Mouse (Mus musculus) neural tube, embryonic 14.5 days (tissue): ENCODE measurements around the gene Galnt14. TPM values are rescaled to one million over a fixed set of nuclear protein-coding genes. Genes with fewer than 3 reads are reported as not detected.

Source experiments
- ATAC-seq: fragments of 200-750 bp; cut with Nextera tagmentation; 2 replicates; pipeline ENCODE4 v1.8.0; 2017; ENCODE audit warnings: low read depth, mild to moderate bottlenecking, moderate TSS enrichment, moderate library complexity
- H3K27ac ChIP-seq: fragments of 300-500 bp; sonication (generic); 2 replicates; pipeline ENCODE4 v1.5.1; 2014; ENCODE audit warnings: low read depth, mild to moderate bottlenecking, control low read depth, low read length, moderate library complexity, mixed read lengths
- H3K27me3 ChIP-seq: fragments of 300-500 bp; sonication (generic); 2 replicates; pipeline ENCODE4 v1.6.1; 2014; ENCODE audit warnings: low read length; ENCODE audit not compliant: control insufficient read depth, insufficient read depth
- H3K36me3 ChIP-seq: fragments of 300-500 bp; sonication (generic); 2 replicates; pipeline ENCODE4 v1.6.1; 2014; ENCODE audit warnings: low read length, mixed read lengths; ENCODE audit not compliant: control insufficient read depth, insufficient read depth
- H3K4me1 ChIP-seq: fragments of 300-500 bp; sonication (generic); 2 replicates; pipeline ENCODE4 v1.6.1; 2014; ENCODE audit warnings: low read length; ENCODE audit not compliant: control insufficient read depth, insufficient read depth
- H3K4me2 ChIP-seq: fragments of 300-500 bp; sonication (generic); 2 replicates; pipeline ENCODE4 v1.6.1; 2014; ENCODE audit warnings: mild to moderate bottlenecking, low read depth, low read length, control low read depth
- H3K4me3 ChIP-seq: fragments of 300-500 bp; sonication (generic); 2 replicates; pipeline ENCODE4 v1.5.1; 2014; ENCODE audit warnings: low read depth, low read length, control low read depth, mixed read lengths
- H3K9ac ChIP-seq: fragments of 300-500 bp; sonication (generic); replicated peaks from 2 replicates; pipeline ENCODE4 v1.6.1; 2014; ENCODE audit warnings: low read depth, mild to moderate bottlenecking, control low read depth, low read length, mixed read lengths
- H3K9me3 ChIP-seq: fragments of 300-500 bp; sonication (generic); 2 replicates; pipeline ENCODE4 v1.6.1; 2016; ENCODE audit warnings: low read length; ENCODE audit not compliant: control insufficient read depth
- WGBS: fragments of 180-500 bp; shearing (Covaris S2); extraction: QIAGEN DNeasy Blood & Tissue Kit; methylation state at CpG from one replicate; pipeline ENCODE4 v1.1.7; 2014; 5-methylcytosine and 5-hydroxymethylcytosine counted together
- polyA plus RNA-seq: library from polyadenylated mRNA; unstranded; fragments of >200 nt; fragmentation: Nextera tagmentation; extraction: Ambion mirVana; gene quantifications from 2 replicates; pipeline ENCODE4 v1.2.1, GENCODE M21; 2014

Gene Galnt14
- polyA plus RNA-seq, 1 experiment from 2014 or later: 28.9 TPM

DNA sequence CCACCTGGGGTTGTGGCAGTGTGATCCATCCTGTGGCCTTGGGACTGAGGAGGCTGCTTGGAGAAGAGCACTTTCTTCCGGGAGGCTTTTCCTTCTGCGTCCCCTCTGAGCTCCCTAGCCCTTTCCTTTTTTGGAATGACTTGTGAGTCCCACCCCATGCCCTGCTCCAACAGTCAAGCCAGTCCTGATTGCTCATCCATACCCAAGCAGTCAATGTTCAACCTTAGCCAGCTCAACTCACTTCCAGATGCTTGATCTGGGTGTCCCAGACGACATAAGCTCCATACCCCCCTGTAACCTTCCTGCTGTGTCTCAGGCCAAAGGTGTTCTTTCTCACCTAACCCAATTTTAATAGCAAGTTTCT lies 70.2 kb downstream of the Galnt14 start:
- H3K27ac ChIP-seq: no peak overlapping the region
- no peaks in the 10 kb centered on the region for H3K27me3 ChIP-seq
- 62% methylated on average over 3 of the region's 3 CpGs for WGBS
- H3K9me3 ChIP-seq: no peaks in the 10 kb centered on the region
- no peak overlapping the region for H3K9ac ChIP-seq
- peaks cover 3% of the 10 kb centered on the region; the same call in 1 of the 2 replicates for H3K4me1 ChIP-seq
- no peak for ATAC-seq
- H3K4me3 ChIP-seq: no peak overlapping the region
- H3K4me2 ChIP-seq: no peak overlapping the region
- H3K36me3 ChIP-seq: no peaks in the 10 kb centered on the region

DNA sequence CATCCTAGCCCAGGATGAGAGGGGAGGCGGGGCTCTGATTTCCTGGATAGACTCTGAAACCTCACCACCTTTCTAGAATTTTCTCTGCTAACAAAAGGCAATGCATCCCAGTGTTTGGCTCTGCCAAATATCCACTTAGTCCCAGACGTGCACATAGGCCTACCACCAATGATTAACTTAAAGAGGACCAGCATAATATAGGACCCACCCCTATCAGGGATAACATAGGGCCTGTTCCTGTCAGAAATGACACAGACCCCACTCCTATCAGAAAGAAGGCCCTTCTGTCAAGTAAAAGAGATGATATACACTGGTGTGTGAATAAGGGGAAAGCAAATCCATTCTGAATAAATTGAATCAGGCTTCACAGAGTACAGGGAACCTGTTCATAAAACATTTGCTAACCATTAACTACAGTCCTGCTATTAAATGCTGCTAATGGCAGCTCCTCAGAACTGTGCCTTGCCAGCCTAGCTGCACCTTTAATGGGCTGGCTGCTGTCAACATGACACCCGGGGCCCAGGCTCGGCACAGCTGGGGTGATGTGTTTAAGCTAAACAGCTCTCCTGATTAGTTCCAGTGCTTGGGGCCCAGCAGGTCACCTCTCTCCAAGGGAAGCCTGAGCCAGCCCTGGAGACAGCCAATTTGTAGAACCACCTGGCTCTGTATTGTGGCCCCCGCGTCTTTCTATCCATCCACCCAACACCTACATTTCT lies 70.7 kb downstream of the Galnt14 start:
- H3K36me3 ChIP-seq: no peaks in the 10 kb centered on the region
- no peak overlapping the region for H3K27ac ChIP-seq
- no peak overlapping the region for H3K4me3 ChIP-seq
- H3K4me2 ChIP-seq: no peak overlapping the region
- H3K9ac ChIP-seq: no peak overlapping the region
- ATAC-seq: peak; percentile 54; the same call in 1 of the 2 replicates
- H3K9me3 ChIP-seq: no peaks in the 10 kb centered on the region
- peaks cover 3% of the 10 kb centered on the region; the same call in 1 of the 2 replicates for H3K4me1 ChIP-seq
- no peaks in the 10 kb centered on the region for H3K27me3 ChIP-seq
- 29% methylated on average over 6 of the region's 6 CpGs for WGBS

DNA sequence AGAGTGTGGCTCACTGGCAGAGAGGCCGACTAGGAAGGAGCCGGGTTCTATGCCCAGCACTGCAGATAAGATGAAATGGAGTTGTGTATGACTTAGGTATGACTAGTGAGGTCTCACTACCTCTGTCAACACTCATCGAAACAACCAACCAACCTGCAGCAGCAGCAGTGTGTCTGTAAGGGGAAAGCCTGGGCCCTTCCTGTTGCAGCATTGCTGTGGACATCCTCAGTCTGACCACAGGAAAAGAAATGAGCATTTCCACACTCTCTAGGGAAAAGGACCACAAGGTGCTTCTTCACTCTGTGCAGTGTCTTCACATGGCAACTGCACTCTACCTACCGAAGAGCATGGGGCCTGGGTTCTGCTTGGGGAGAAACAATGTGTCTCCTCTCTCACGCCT lies 73.3 kb downstream of the Galnt14 start:
- ATAC-seq: no peak

DNA sequence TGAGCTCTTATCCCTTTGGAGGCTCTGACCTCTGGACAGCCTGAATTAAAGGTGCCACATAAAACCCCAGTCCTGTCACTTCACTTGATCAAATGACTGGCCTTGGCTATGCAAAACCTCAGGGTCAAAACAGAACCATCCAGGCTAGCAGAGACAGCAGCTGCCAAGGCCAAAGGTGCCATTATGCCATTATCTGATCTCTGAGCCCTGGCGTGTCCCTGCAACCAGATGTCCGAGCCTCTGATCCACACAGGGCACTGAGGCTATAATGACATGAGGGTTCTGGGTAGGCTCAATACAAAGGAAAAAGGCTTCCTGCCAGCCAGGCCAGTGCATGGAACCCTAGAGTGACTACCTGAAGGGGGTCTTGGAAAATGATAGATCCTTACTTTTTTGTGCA lies 75.4 kb downstream of the Galnt14 start:
- no peak overlapping the region for H3K9ac ChIP-seq
- 54% methylated on average over 2 of the region's 2 CpGs for WGBS
- no peak overlapping the region for H3K4me2 ChIP-seq
- ATAC-seq: no peak
- peaks cover 11% of the 10 kb centered on the region; the same call in 1 of the 2 replicates for H3K4me1 ChIP-seq
- no peaks in the 10 kb centered on the region for H3K36me3 ChIP-seq
- no peaks in the 10 kb centered on the region for H3K27me3 ChIP-seq
- H3K9me3 ChIP-seq: no peaks in the 10 kb centered on the region
- no peak overlapping the region for H3K27ac ChIP-seq
- no peak overlapping the region for H3K4me3 ChIP-seq

More for the DNA sequence above, 73.3 kb downstream of the Galnt14 start:
- no peak overlapping the region for H3K9ac ChIP-seq
- H3K36me3 ChIP-seq: no peaks in the 10 kb centered on the region
- H3K4me3 ChIP-seq: no peak overlapping the region
- H3K27me3 ChIP-seq: no peaks in the 10 kb centered on the region
- no peaks in the 10 kb centered on the region for H3K9me3 ChIP-seq
- H3K4me2 ChIP-seq: no peak overlapping the region
- 92% methylated on average over 5 of the region's 5 CpGs for WGBS
- H3K27ac ChIP-seq: no peak overlapping the region
- H3K4me1 ChIP-seq: peaks cover 12% of the 10 kb centered on the region; the same call in 1 of the 2 replicates

DNA sequence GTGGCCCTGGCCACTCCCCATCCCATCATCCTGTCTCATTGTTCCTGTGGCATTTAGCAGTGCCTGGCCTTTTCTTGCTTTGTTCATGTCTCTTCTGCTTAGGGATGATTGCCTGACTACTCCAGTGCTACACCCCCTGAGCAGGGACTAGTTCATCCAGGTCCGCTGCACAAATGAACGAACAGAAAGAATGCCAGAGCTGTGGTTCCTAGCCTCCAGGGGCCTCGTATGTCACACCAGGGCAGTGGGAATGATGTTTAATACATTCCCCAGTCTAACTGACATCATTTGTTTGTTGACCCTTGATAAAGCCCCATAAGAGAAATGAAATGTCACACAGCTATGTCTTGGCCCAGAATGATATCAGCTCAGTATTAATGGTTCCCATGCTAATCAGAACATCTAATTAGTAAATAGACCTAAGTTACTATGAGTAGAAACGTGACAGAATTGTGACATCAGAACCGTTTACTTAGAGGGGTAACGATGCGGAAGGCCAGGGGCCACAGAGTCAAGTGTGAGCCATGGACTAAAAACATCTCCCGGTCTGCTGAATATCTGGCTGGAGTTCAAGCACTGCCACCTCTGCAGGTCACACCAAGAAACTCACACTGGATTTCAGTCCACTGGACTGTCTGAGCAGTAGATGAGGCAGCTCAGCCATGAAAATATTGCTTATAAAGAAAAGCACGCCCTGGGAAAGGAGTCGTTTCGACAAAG lies 76.1 kb downstream of the Galnt14 start:
- 43% methylated on average over 11 of the region's 11 CpGs for WGBS
- no peak overlapping the region for H3K4me3 ChIP-seq
- no peaks in the 10 kb centered on the region for H3K9me3 ChIP-seq
- H3K9ac ChIP-seq: no peak overlapping the region
- no peaks in the 10 kb centered on the region for H3K36me3 ChIP-seq
- ATAC-seq: no peak
- H3K27ac ChIP-seq: peak overlapping the region; percentile 40; the same call in 1 of the 2 replicates
- H3K4me1 ChIP-seq: peaks cover 9% of the 10 kb centered on the region; the same call in 1 of the 2 replicates
- no peak overlapping the region for H3K4me2 ChIP-seq
- no peaks in the 10 kb centered on the region for H3K27me3 ChIP-seq

DNA sequence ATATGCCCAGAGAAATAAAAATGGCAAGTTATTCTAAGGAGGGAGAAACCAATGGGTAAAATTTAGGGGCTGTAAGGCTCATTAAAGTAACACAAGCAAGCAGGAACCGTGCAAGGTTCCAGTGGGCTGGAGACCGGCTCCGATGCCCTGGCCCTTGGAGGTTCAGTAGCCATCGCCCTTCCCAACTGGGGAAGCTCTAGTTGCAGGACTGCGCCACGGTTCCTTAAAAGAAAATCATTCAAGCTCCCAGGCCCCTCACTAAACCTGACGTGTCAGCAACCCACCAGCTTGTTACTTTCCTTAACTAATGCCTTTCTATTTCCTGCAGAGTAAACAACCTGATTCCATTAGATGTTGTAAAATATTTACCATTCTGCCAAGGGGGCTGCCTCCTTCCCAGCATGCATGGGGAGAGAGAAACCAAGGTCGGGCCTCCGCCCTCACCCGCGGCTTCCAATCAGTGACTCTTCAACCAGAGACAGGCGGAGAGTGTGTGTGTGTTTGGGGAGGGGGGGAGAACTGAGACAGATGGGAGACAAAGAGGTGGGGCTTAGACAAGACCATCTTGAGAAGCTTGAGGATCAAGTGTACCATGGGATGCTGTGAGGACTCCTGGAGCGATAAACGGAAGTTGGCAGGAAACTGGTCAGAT lies 81.9 kb downstream of the Galnt14 start:
- no peak for ATAC-seq
- H3K27me3 ChIP-seq: no peaks in the 10 kb centered on the region
- H3K36me3 ChIP-seq: no peaks in the 10 kb centered on the region
- no peaks in the 10 kb centered on the region for H3K9me3 ChIP-seq
- no peak overlapping the region for H3K9ac ChIP-seq
- WGBS: 88% methylated on average over 14 of the region's 14 CpGs
- H3K4me2 ChIP-seq: no peak overlapping the region
- peaks cover 3% of the 10 kb centered on the region; the same call in 1 of the 2 replicates for H3K4me1 ChIP-seq
- no peak overlapping the region for H3K4me3 ChIP-seq
- H3K27ac ChIP-seq: no peak overlapping the region

DNA sequence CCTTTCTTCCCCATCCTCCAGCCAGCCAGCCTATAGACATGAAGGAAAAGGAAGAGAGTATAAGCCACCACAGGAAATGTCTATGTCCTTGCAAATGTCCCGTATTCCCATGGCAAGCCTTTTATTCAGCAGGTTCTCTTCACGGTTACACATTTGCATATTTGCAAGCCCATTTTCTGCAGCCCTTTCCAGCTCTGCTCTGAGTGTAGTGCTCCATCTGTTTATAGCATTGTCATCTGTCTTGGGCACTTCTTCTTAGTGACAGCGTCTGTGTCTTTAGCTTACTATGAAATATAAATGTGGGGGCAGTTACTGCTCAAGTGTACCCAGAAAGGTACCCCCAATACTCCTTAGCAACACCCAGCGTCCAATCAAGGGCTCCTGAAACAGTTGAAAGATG lies 83.3 kb downstream of the Galnt14 start:
- Histone ChIP-seq H3K36me3 (no peaks in the 10 kb centered on the region), H3K27me3 (no peaks in the 10 kb centered on the region), H3K9ac (no peak overlapping the region), H3K9me3 (no peaks in the 10 kb centered on the region), H3K4me2 (no peak overlapping the region), H3K4me1 (no peaks in the 10 kb centered on the region), H3K4me3 (no peak overlapping the region), H3K27ac (no peak overlapping the region)
- 60% methylated on average over 4 of the region's 4 CpGs for WGBS
- ATAC-seq: no peak

DNA sequence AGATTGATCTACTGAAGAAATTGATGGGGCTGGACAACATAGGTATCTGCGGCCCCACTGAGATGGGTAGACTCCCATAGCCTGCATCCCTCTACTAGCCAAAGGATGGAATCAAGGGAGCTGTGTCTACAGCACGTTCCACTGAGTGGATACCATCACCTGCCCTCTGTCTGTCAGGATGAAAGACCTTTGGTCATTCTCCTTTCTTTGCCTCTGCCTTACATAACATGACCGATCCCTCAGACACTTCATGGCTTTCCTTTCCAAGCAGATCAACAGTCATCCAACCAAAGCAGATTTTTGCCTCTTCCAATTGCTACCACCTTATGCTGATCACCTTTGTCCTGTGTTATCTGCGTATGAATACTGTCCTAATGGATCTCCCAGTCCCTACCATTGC lies 90.2 kb downstream of the Galnt14 start:
- Histone ChIP-seq H3K9me3 (no peaks in the 10 kb centered on the region), H3K27me3 (no peaks in the 10 kb centered on the region), H3K36me3 (no peaks in the 10 kb centered on the region), H3K4me2 (no peak overlapping the region), H3K27ac (no peak overlapping the region), H3K4me3 (no peak overlapping the region), H3K4me1 (no peaks in the 10 kb centered on the region), H3K9ac (no peak overlapping the region)
- no peak for ATAC-seq
- WGBS: 92% methylated on average over 4 of the region's 4 CpGs
